In the genomic region with DNA sequence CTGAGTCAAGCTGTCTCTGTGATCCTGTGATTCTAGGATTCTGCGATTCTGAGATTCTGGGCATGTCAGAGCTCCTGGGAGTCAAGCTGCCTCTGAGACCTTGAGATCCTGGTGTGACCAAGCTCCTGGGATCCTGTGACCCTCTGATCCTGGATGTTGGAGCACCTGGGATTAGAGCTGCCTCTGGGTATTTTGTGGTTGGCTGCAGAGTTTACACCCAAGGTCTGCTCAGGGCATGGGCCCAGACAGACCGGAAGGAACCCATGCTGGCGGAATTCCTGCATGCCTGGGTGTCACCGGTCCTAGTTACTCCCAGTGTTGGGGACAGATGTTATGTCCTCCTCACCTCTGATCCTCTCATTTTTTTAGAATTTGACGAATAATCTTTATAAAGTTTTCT, we compare ENCODE assay signal across 17 mouse cellular contexts. TPM values are rescaled to one million over a fixed set of nuclear protein-coding genes. Genes with fewer than 3 reads are reported as not detected.
"Had no signal": no experiment of that assay in that cellular context is flagged by ENCODE, and none has a peak within 500 bp of the region (broad histone marks: within the 10 kb centered on the region; RNA-seq: fewer than 3 reads in every experiment).

No protein-coding gene starts in this region.

- DNase-seq: lung, adult 2 months; lung, postnatal 14 days; lung, postnatal 36 days; right cerebral cortex, postnatal 14 days; thymus, adult 2 months; thymus, postnatal 25 days; thymus, postnatal 4 days had no signal

- H3K4me1 ChIP-seq: lung, embryonic 15.5 days; midbrain, embryonic 13.5 days; midbrain, embryonic 15.5 days; neural tube, embryonic 12.5 days; stomach, embryonic 15.5 days had no signal

- H3K27ac ChIP-seq: lung, embryonic 15.5 days; macrophage; midbrain, embryonic 13.5 days; midbrain, embryonic 15.5 days; neural tube, embryonic 12.5 days; stomach, embryonic 15.5 days; stomach, postnatal 0 days had no signal

- H3K9ac ChIP-seq: lung, embryonic 15.5 days; midbrain, embryonic 13.5 days; midbrain, embryonic 15.5 days; neural tube, embryonic 12.5 days; stomach, embryonic 15.5 days had no signal

- H3K27me3 ChIP-seq: lung, embryonic 15.5 days; megakaryocyte, embryonic 14.5 days; midbrain, embryonic 13.5 days; midbrain, embryonic 15.5 days; neural tube, embryonic 12.5 days; stomach, embryonic 15.5 days had no signal

- H3K4me3 ChIP-seq: lung, embryonic 15.5 days; megakaryocyte, embryonic 14.5 days; midbrain, embryonic 13.5 days; midbrain, embryonic 15.5 days; neural tube, embryonic 12.5 days; stomach, embryonic 15.5 days had no signal

- H3K36me3 ChIP-seq: lung, embryonic 15.5 days; midbrain, embryonic 13.5 days; midbrain, embryonic 15.5 days; neural tube, embryonic 12.5 days; stomach, embryonic 15.5 days had no signal

- H3K4me2 ChIP-seq: lung, embryonic 15.5 days; midbrain, embryonic 11.5 days; midbrain, embryonic 13.5 days; midbrain, embryonic 15.5 days; neural tube, embryonic 12.5 days; stomach, embryonic 15.5 days had no signal

- ATAC-seq: lung, postnatal 0 days; midbrain, embryonic 13.5 days; midbrain, embryonic 15.5 days had no signal

- H3K9me3 ChIP-seq: lung, embryonic 15.5 days; megakaryocyte, embryonic 14.5 days; midbrain, embryonic 13.5 days; midbrain, embryonic 15.5 days; neural tube, embryonic 12.5 days; stomach, embryonic 15.5 days had no signal

RNA-seq across cellular contexts. Expression of a gene that starts 32.1 kb away (rescaled TPM):
- polyA plus RNA-seq: macrophage had no signal
